Mouse (Mus musculus): ENCODE results near the gene Cactin. TPM values are rescaled to one million over a fixed set of nuclear protein-coding genes. Genes with fewer than 3 reads are reported as not detected.
A peak's percentile ranks its signal among the peaks of the same experiment; 100 is the strongest.

Cactin gene
- polyA plus RNA-seq, 1 experiment from 2014 or later, result 55.1 TPM

- 38% methylated on average over 54 of the region's 54 CpGs for WGBS (ENCODE audit: insufficient replicate concordance)
- Histone ChIP-seq H3K27me3 (replicated peaks) (no peaks in the 10 kb centered on the region), H3K4me1 (peaks cover 84% of the 10 kb centered on the region), H3K4me2 (peak overlapping the region; percentile 96), H3K9me3 (replicated peaks) (no peaks in the 10 kb centered on the region), H3K4me3 (peak overlapping the region; percentile 7), H3K27ac (peak overlapping the region; percentile 94), H3K36me3 (peaks cover 82% of the 10 kb centered on the region), H3K9ac (peak overlapping the region; percentile 62)
- ATAC-seq, result peak; percentile 30
Measured at GRCm38 (mm10) chr10:81363436-81364346, 42.8 kb downstream of the Cactin start.

DNA sequence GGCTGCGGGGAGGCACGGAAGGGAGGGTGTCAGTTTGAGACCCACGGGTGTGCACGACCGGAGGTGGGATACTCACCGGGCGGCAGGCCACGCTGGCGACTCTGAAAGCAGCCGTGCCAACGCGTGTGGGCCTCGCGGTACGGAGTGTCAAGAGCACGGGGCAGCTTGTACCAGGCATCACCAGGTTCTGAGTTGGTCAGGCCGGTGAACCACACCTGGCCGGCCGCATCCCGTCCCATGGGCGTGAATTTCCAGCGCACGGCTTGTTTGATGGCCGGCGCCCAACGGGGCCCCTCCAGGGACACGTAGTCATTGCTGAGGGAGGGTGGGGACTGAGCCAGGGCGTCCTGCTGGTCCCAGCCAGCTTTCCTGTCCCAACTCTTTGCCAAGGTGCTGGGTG is 43.8 kb downstream of the Cactin start:
- peak overlapping the region; percentile 94 for H3K27ac ChIP-seq
- ATAC-seq, result no peak
- 50% methylated on average over 28 of the region's 28 CpGs for WGBS (ENCODE audit: insufficient replicate concordance)
- peaks cover 85% of the 10 kb centered on the region for H3K36me3 ChIP-seq
- H3K4me1 ChIP-seq, result peaks cover 74% of the 10 kb centered on the region
- H3K9me3 ChIP-seq (replicated peaks), result no peaks in the 10 kb centered on the region
- 0 out of 2 replicates have a peak overlapping the region, but pooled peaks have one; percentile 3 for H3K4me3 ChIP-seq
- peak overlapping the region; percentile 96 for H3K4me2 ChIP-seq
- H3K9ac ChIP-seq, result peak overlapping the region; percentile 62
- H3K27me3 ChIP-seq (replicated peaks), result no peaks in the 10 kb centered on the region

GRCm38 (mm10) chr10:81365073-81365472 is 44.2 kb downstream of the Cactin start:
- H3K36me3 ChIP-seq, result peaks cover 85% of the 10 kb centered on the region
- 0 out of 2 replicates have a peak overlapping the region, but pooled peaks have one; percentile 62 for H3K9ac ChIP-seq
- 46% methylated on average over 4 of the region's 4 CpGs for WGBS (ENCODE audit: insufficient replicate concordance)
- peak overlapping the region; percentile 94 for H3K27ac ChIP-seq
- H3K27me3 ChIP-seq (replicated peaks), result no peaks in the 10 kb centered on the region
- H3K4me3 ChIP-seq, result no peak overlapping the region
- no peaks in the 10 kb centered on the region for H3K9me3 ChIP-seq (replicated peaks)
- ATAC-seq, result no peak
- H3K4me2 ChIP-seq, result peak overlapping the region; percentile 96
- H3K4me1 ChIP-seq, result peaks cover 70% of the 10 kb centered on the region

- H3K4me3 ChIP-seq, result 0 out of 2 replicates have a peak within 1 kb of the TSS, but pooled peaks have one; percentile 3
- no peaks in the 10 kb centered on the region for H3K27me3 ChIP-seq (replicated peaks)
- peaks cover 62% of the 10 kb centered on the region for H3K4me1 ChIP-seq
- H3K36me3 ChIP-seq, result peaks cover 85% of the 10 kb centered on the region
- H3K9me3 ChIP-seq (replicated peaks), result no peaks in the 10 kb centered on the region
- 31% methylated on average over 12 of the region's 12 CpGs for WGBS (ENCODE audit: insufficient replicate concordance)
- H3K9ac ChIP-seq, result peak within 1 kb of the TSS; percentile 62
- peak within 1 kb of the TSS; percentile 94 for H3K27ac ChIP-seq
- H3K4me2 ChIP-seq, result peak within 1 kb of the TSS; percentile 96
- ATAC-seq, result no peak
Measured at GRCm38 (mm10) chr10:81365672-81366476, 45.0 kb downstream of the Cactin start, which contains the start of gene 4930404N11Rik. Gene 4930404N11Rik (minus strand): TSS chr10:81365816.

DNA sequence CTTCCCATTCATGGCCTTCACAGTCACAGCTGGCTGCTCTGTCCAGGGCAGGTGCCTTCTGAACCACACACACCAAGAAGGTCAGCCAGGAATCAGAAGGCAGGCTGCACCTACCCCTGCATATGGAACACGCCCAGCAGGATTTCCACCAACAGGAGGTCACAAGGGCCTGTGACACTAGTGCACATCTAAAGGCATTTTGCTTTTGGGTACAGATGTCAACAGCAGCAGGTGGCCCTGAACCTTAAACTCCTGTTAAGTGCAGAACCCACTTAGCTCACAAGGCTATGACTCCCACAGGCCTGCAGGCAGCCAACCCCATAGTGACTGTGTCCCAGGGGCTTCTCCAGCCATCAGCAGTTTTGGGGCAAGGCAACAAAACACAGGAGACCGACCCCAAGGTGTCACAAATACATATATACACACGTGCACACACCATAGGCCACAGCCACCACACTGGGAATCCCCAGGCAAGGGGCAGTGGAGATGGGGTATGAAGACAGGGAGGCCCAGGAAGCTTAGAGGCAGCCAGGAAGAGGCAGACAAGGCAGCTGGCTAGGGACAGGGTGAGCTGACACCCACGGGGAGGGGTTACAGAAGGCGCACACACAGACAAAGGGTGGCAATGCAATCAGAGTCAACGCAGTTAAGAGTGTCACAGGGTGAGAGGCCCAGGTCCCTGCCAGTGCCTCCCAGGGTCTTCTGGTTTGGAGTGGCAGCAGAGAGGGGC is 45.7 kb downstream of the Cactin start:
- Histone ChIP-seq H3K9ac (no peak overlapping the region), H3K36me3 (peaks cover 85% of the 10 kb centered on the region), H3K4me1 (peaks cover 55% of the 10 kb centered on the region), H3K9me3 (replicated peaks) (no peaks in the 10 kb centered on the region), H3K27me3 (replicated peaks) (no peaks in the 10 kb centered on the region), H3K27ac (peak overlapping the region; percentile 94), H3K4me3 (no peak overlapping the region), H3K4me2 (no peak overlapping the region)
- ATAC-seq, result no peak
- 68% methylated on average over 6 of the region's 6 CpGs for WGBS (ENCODE audit: insufficient replicate concordance)

DNA sequence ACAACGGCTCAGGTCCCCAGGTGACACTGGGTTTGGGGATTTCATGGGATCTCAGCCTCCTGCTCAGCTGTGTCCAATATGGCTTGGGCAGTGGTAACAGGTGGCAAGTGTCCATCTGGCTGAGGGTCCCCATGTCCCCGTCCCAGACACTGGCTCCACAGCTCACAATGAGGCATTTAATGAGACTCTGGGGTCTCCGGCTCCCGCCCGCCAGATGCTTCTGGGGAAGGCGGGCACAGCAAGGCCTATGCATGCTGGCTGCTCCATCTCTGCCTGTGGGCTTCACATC is 46.2 kb downstream of the Cactin start:
- peaks cover 85% of the 10 kb centered on the region for H3K36me3 ChIP-seq
- no peak overlapping the region for H3K4me2 ChIP-seq
- ATAC-seq, result no peak
- peaks cover 50% of the 10 kb centered on the region for H3K4me1 ChIP-seq
- H3K27me3 ChIP-seq (replicated peaks), result no peaks in the 10 kb centered on the region
- 0 out of 2 replicates have a peak overlapping the region, but pooled peaks have one; percentile 94 for H3K27ac ChIP-seq
- 90% methylated on average over 6 of the region's 6 CpGs for WGBS (ENCODE audit: insufficient replicate concordance)
- no peak overlapping the region for H3K9ac ChIP-seq
- no peaks in the 10 kb centered on the region for H3K9me3 ChIP-seq (replicated peaks)
- no peak overlapping the region for H3K4me3 ChIP-seq

GRCm38 (mm10) chr10:81375322-81375721 is 54.4 kb downstream of the Cactin start:
- Histone ChIP-seq H3K36me3 (peaks cover 61% of the 10 kb centered on the region), H3K4me3 (0 out of 2 replicates have a peak overlapping the region, but pooled peaks have one; percentile 13), H3K9me3 (replicated peaks) (no peaks in the 10 kb centered on the region), H3K27me3 (replicated peaks) (no peaks in the 10 kb centered on the region), H3K27ac (peak overlapping the region; percentile 92; the same call in 1 of the 2 replicates), H3K4me1 (peaks cover 61% of the 10 kb centered on the region), H3K4me2 (peak overlapping the region; percentile 79), H3K9ac (no peak overlapping the region)
- WGBS (ENCODE audit: insufficient replicate concordance), result 89% methylated on average over 10 of the region's 10 CpGs
- ATAC-seq, result no peak

Small RNA genes within 50 kb of the gene (microRNA-seq; reads per million reads assigned to microRNA genes)
- 8.4 reads per million, percentile 18 among the genes with 10 or more reads in this experiment for gene Mir3057

Other genes with a start within 250 kb of the Cactin start
- 17.3 and 17.8 TPM in 2 replicates for gene Creb3l3, start 222.2 kb upstream of the Cactin start, polyA plus RNA-seq (2016; fragmentation: Nextera tagmentation; extraction: Ambion mirVana)
- gene Map2k2, start 215.2 kb upstream of the Cactin start, polyA plus RNA-seq (2016; fragmentation: Nextera tagmentation; extraction: Ambion mirVana), result 167 and 168 TPM in 2 replicates
- 74.0 and 76.0 TPM in 2 replicates for gene Zbtb7a, start 185.9 kb upstream of the Cactin start, polyA plus RNA-seq (2016; fragmentation: Nextera tagmentation; extraction: Ambion mirVana)
- gene Pias4, start 153.2 kb upstream of the Cactin start, polyA plus RNA-seq (2016; fragmentation: Nextera tagmentation; extraction: Ambion mirVana), result 28.9 and 29.7 TPM in 2 replicates
- gene Eef2, start 144.5 kb upstream of the Cactin start, polyA plus RNA-seq (2016; fragmentation: Nextera tagmentation; extraction: Ambion mirVana), result 440 and 450 TPM in 2 replicates
- gene Dapk3, start 138.1 kb upstream of the Cactin start, polyA plus RNA-seq (2016; fragmentation: Nextera tagmentation; extraction: Ambion mirVana), result 41.7 TPM in 2 replicates
- not detected in 2 replicates for gene 4930442H23Rik, start 137.3 kb upstream of the Cactin start, polyA plus RNA-seq (2016; fragmentation: Nextera tagmentation; extraction: Ambion mirVana)
- not detected in 2 replicates for gene Nmrk2, start 119.1 kb upstream of the Cactin start, polyA plus RNA-seq (2016; fragmentation: Nextera tagmentation; extraction: Ambion mirVana)
- 0.05 and 0.06 TPM in 2 replicates for gene Atcay, start 90.3 kb upstream of the Cactin start, polyA plus RNA-seq (2016; fragmentation: Nextera tagmentation; extraction: Ambion mirVana)
- gene Zfr2, start 87.9 kb upstream of the Cactin start, polyA plus RNA-seq (2016; fragmentation: Nextera tagmentation; extraction: Ambion mirVana), result 1.1 and 1.2 TPM in 2 replicates
- gene Matk, start 68.2 kb upstream of the Cactin start, polyA plus RNA-seq (2016; fragmentation: Nextera tagmentation; extraction: Ambion mirVana), result 2.0 and 2.2 TPM in 2 replicates
- 152 and 156 TPM in 2 replicates for gene Mrpl54, start 54.2 kb upstream of the Cactin start, polyA plus RNA-seq (2016; fragmentation: Nextera tagmentation; extraction: Ambion mirVana)
- 27.3 and 30.4 TPM in 2 replicates for gene Apba3, start 54.1 kb upstream of the Cactin start, polyA plus RNA-seq (2016; fragmentation: Nextera tagmentation; extraction: Ambion mirVana)
- 1.1 and 1.3 TPM in 2 replicates for gene Tjp3, start 29.5 kb upstream of the Cactin start, polyA plus RNA-seq (2016; fragmentation: Nextera tagmentation; extraction: Ambion mirVana)
- 27.8 and 29.0 TPM in 2 replicates for gene Pip5k1c, start 28.1 kb upstream of the Cactin start, polyA plus RNA-seq (2016; fragmentation: Nextera tagmentation; extraction: Ambion mirVana)
- gene Tbxa2r, start 7.6 kb downstream of the Cactin start, polyA plus RNA-seq (2016; fragmentation: Nextera tagmentation; extraction: Ambion mirVana), result 6.7 and 7.0 TPM in 2 replicates
- 0.04 TPM in 1 of 2 replicates, not detected in the other for gene Gipc3, start 22.2 kb downstream of the Cactin start, polyA plus RNA-seq (2016; fragmentation: Nextera tagmentation; extraction: Ambion mirVana)
- 39.9 and 47.1 TPM in 2 replicates for gene Hmg20b, start 29.4 kb downstream of the Cactin start, polyA plus RNA-seq (2016; fragmentation: Nextera tagmentation; extraction: Ambion mirVana)
- gene Mfsd12, start 36.4 kb downstream of the Cactin start, polyA plus RNA-seq (2016; fragmentation: Nextera tagmentation; extraction: Ambion mirVana), result 20.8 and 21.0 TPM in 2 replicates
- 1.4 TPM in 2 replicates for gene 4930404N11Rik, start 44.7 kb downstream of the Cactin start, polyA plus RNA-seq (2016; fragmentation: Nextera tagmentation; extraction: Ambion mirVana)
- 93.8 and 100 TPM in 2 replicates for gene Fzr1, start 57.4 kb downstream of the Cactin start, polyA plus RNA-seq (2016; fragmentation: Nextera tagmentation; extraction: Ambion mirVana)
- 70.0 and 74.5 TPM in 2 replicates for gene Dohh, start 63.3 kb downstream of the Cactin start, polyA plus RNA-seq (2016; fragmentation: Nextera tagmentation; extraction: Ambion mirVana)
- 0.68 and 1.2 TPM in 2 replicates for gene Gm48551, start 63.4 kb downstream of the Cactin start, polyA plus RNA-seq (2016; fragmentation: Nextera tagmentation; extraction: Ambion mirVana)
- 0.71 and 0.98 TPM in 2 replicates for gene Gm48552, start 67.9 kb downstream of the Cactin start, polyA plus RNA-seq (2016; fragmentation: Nextera tagmentation; extraction: Ambion mirVana)
- gene Smim24, start 71.9 kb downstream of the Cactin start, polyA plus RNA-seq (2016; fragmentation: Nextera tagmentation; extraction: Ambion mirVana), result 1.8 TPM in 2 replicates
- gene Nfic, start 134.5 kb downstream of the Cactin start, polyA plus RNA-seq (2016; fragmentation: Nextera tagmentation; extraction: Ambion mirVana), result 10.1 and 10.2 TPM in 2 replicates
- gene Celf5, start 161.6 kb downstream of the Cactin start, polyA plus RNA-seq (2016; fragmentation: Nextera tagmentation; extraction: Ambion mirVana), result 0.05 and 0.06 TPM in 2 replicates
- gene Ncln, start 175.3 kb downstream of the Cactin start, polyA plus RNA-seq (2016; fragmentation: Nextera tagmentation; extraction: Ambion mirVana), result 59.9 and 62.7 TPM in 2 replicates
- gene S1pr4, start 179.0 kb downstream of the Cactin start, polyA plus RNA-seq (2016; fragmentation: Nextera tagmentation; extraction: Ambion mirVana), result 3.1 and 3.3 TPM in 2 replicates
- 7.0 and 7.3 TPM in 2 replicates for gene Gna15, start 203.1 kb downstream of the Cactin start, polyA plus RNA-seq (2016; fragmentation: Nextera tagmentation; extraction: Ambion mirVana)
- gene Gna11, start 224.1 kb downstream of the Cactin start, polyA plus RNA-seq (2016; fragmentation: Nextera tagmentation; extraction: Ambion mirVana), result 27.7 and 28.3 TPM in 2 replicates
- 263 and 270 TPM in 2 replicates for gene Aes, start 238.4 kb downstream of the Cactin start, polyA plus RNA-seq (2016; fragmentation: Nextera tagmentation; extraction: Ambion mirVana)

Measured in liver, embryonic 12.5 days (tissue).